Mouse (Mus musculus) lung, embryonic 14.5 days (tissue): ENCODE results near the gene Ric8a. TPM values are rescaled to one million over a fixed set of nuclear protein-coding genes. Genes with fewer than 3 reads are reported as not detected.

Experiments used
- ATAC-seq: fragments of 200-750 bp; cut with Nextera tagmentation; 2 replicates; pipeline ENCODE4 v1.8.0; 2017; ENCODE audit warnings: mild to moderate bottlenecking, moderate TSS enrichment, moderate library complexity; ENCODE audit not compliant: insufficient read depth
- DNase-seq: peaks from one replicate; pipeline ENCODE4 v3.0.0-alpha.2; 2015
- H3K27ac ChIP-seq: fragments of 300-500 bp; sonication (generic); 2 replicates; pipeline ENCODE4 v1.5.1; 2014; ENCODE audit warnings: low read depth, mild to moderate bottlenecking, moderate library complexity
- H3K27me3 ChIP-seq: fragments of 300-500 bp; sonication (generic); 2 replicates; pipeline ENCODE4 v1.6.1; 2014; ENCODE audit warnings: low read length, control low read depth; ENCODE audit not compliant: insufficient read depth
- H3K36me3 ChIP-seq: fragments of 300-500 bp; sonication (generic); 2 replicates; pipeline ENCODE4 v1.6.1; 2014; ENCODE audit warnings: control low read depth; ENCODE audit not compliant: insufficient read depth
- H3K4me1 ChIP-seq: fragments of 300-500 bp; sonication (generic); 2 replicates; pipeline ENCODE4 v1.6.1; 2014; ENCODE audit warnings: antibody characterized with exemption, control low read depth; ENCODE audit not compliant: insufficient read depth
- H3K4me2 ChIP-seq: fragments of 300-500 bp; sonication (generic); 2 replicates; pipeline ENCODE4 v1.6.1; 2014; ENCODE audit warnings: mild to moderate bottlenecking
- H3K4me3 ChIP-seq: fragments of 300-500 bp; sonication (generic); 2 replicates; pipeline ENCODE4 v1.5.1; 2014; ENCODE audit warnings: low read depth, low read length
- H3K9ac ChIP-seq: fragments of 300-500 bp; sonication (generic); 2 replicates; pipeline ENCODE4 v1.6.1; 2014
- H3K9me3 ChIP-seq: fragments of 300-500 bp; sonication (generic); 2 replicates; pipeline ENCODE4 v1.6.1; 2016; ENCODE audit warnings: low read depth, low read length, control low read depth
- CTCF ChIP-seq: IDR thresholded peaks from 2 replicates; pipeline ENCODE4 v1.5.1; 2016; ENCODE audit warnings: antibody characterized with exemption, low read depth
- WGBS: fragments of 180-500 bp; shearing (Covaris S2); extraction: QIAGEN DNeasy Blood & Tissue Kit; methylation state at CpG from one replicate; pipeline ENCODE4 v1.1.7; 2014; 5-methylcytosine and 5-hydroxymethylcytosine counted together
- polyA plus RNA-seq: library from polyadenylated mRNA; unstranded; fragments of >200 nt; fragmentation: Nextera tagmentation; extraction: Ambion mirVana; gene quantifications from 2 replicates; pipeline ENCODE4 v1.2.1, GENCODE M21; 2014

The Ric8a gene
- polyA plus RNA-seq, 1 experiment from 2014 or later = 54.8 TPM

GRCm38 (mm10) chr7:140855860-140856784 is 635 bp upstream of the Ric8a start, which contains the start of gene Gm45785:
Gm45785 (minus strand) TSS chr7:140856331.
- peak within 1 kb of the TSS; percentile 93 for H3K27ac ChIP-seq
- H3K9ac ChIP-seq = peak within 1 kb of the TSS; percentile 85
- H3K4me1 ChIP-seq = peaks cover 5% of the 10 kb centered on the region; the same call in 1 of the 2 replicates
- H3K27me3 ChIP-seq = no peaks in the 10 kb centered on the region
- ATAC-seq (peak; percentile 81), DNase-seq (peak; percentile 95)
- no peaks in the 10 kb centered on the region for H3K9me3 ChIP-seq
- H3K4me2 ChIP-seq = peak within 1 kb of the TSS; percentile 100
- H3K4me3 ChIP-seq = peak within 1 kb of the TSS; percentile 78
- peaks cover 64% of the 10 kb centered on the region for H3K36me3 ChIP-seq
- TF ChIP-seq CTCF = peak; percentile 12; the same call in 1 of the 2 replicates
- WGBS = under 1% methylated on average over 51 of the region's 51 CpGs

- no peaks in the 10 kb centered on the region for H3K27me3 ChIP-seq
- peak within 1 kb of the TSS; percentile 93 for H3K27ac ChIP-seq
- no peaks in the 10 kb centered on the region for H3K9me3 ChIP-seq
- H3K4me1 ChIP-seq = peaks cover 5% of the 10 kb centered on the region; the same call in 1 of the 2 replicates
- no peak for TF ChIP-seq CTCF
- peak within 1 kb of the TSS; percentile 78 for H3K4me3 ChIP-seq
- ATAC-seq = peak; percentile 32; the same call in 1 of the 2 replicates
- H3K36me3 ChIP-seq = peaks cover 64% of the 10 kb centered on the region
- peak within 1 kb of the TSS; percentile 85 for H3K9ac ChIP-seq
- peak; percentile 14 for DNase-seq
- whole genome bisulfite sequencing = 31% methylated on average over 40 of the region's 40 CpGs
- peak within 1 kb of the TSS; percentile 100 for H3K4me2 ChIP-seq
Measured at GRCm38 (mm10) chr7:140857550-140858505, 1.1 kb downstream of the Ric8a start, which contains the start of gene Bet1l. Bet1l (minus strand) TSS chr7:140857577.

- no peak for TF ChIP-seq CTCF
- H3K4me3 ChIP-seq = no peak overlapping the region
- no peaks in the 10 kb centered on the region for H3K9me3 ChIP-seq
- H3K4me1 ChIP-seq = peaks cover 5% of the 10 kb centered on the region; the same call in 1 of the 2 replicates
- H3K27me3 ChIP-seq = no peaks in the 10 kb centered on the region
- peaks cover 64% of the 10 kb centered on the region for H3K36me3 ChIP-seq
- DNase-seq = no peak
- H3K27ac ChIP-seq = no peak overlapping the region
- peak overlapping the region; percentile 22; the same call in 1 of the 2 replicates for H3K9ac ChIP-seq
- peak overlapping the region; percentile 100 for H3K4me2 ChIP-seq
- ATAC-seq = no peak
- 90% methylated on average over 8 of the region's 8 CpGs for WGBS
Measured at GRCm38 (mm10) chr7:140858746-140859145, 2.0 kb downstream of the Ric8a start.

GRCm38 (mm10) chr7:140859997-140860396 is 3.2 kb downstream of the Ric8a start:
- Histone ChIP-seq H3K9ac (no peak overlapping the region), H3K36me3 (peaks cover 65% of the 10 kb centered on the region), H3K9me3 (no peaks in the 10 kb centered on the region), H3K27me3 (no peaks in the 10 kb centered on the region), H3K4me1 (peaks cover 5% of the 10 kb centered on the region; the same call in 1 of the 2 replicates), H3K4me3 (no peak overlapping the region), H3K4me2 (no peak overlapping the region), H3K27ac (no peak overlapping the region)
- WGBS = 74% methylated on average over 6 of the region's 6 CpGs
- ATAC-seq = no peak
- no peak for TF ChIP-seq CTCF
- no peak for DNase-seq

GRCm38 (mm10) chr7:140860728-140861127 is 4.0 kb downstream of the Ric8a start:
- ATAC-seq (no peak), DNase-seq (no peak)
- Histone ChIP-seq H3K9me3 (no peaks in the 10 kb centered on the region), H3K4me3 (no peak overlapping the region), H3K36me3 (peaks cover 65% of the 10 kb centered on the region), H3K9ac (no peak overlapping the region), H3K27ac (no peak overlapping the region), H3K27me3 (no peaks in the 10 kb centered on the region), H3K4me1 (peaks cover 5% of the 10 kb centered on the region; the same call in 1 of the 2 replicates), H3K4me2 (no peak overlapping the region)
- 83% methylated on average over 5 of the region's 5 CpGs for WGBS
- TF ChIP-seq CTCF = no peak

GRCm38 (mm10) chr7:140864761-140865160 is 8.0 kb downstream of the Ric8a start:
- Histone ChIP-seq H3K9ac (no peak overlapping the region), H3K9me3 (no peaks in the 10 kb centered on the region), H3K4me3 (no peak overlapping the region), H3K36me3 (peaks cover 53% of the 10 kb centered on the region), H3K27me3 (no peaks in the 10 kb centered on the region), H3K27ac (no peak overlapping the region), H3K4me2 (no peak overlapping the region), H3K4me1 (no peaks in the 10 kb centered on the region)
- no peak for ATAC-seq
- WGBS = 86% methylated on average over 12 of the region's 12 CpGs
- DNase-seq = no peak
- TF ChIP-seq CTCF = no peak
